8 mouse cellular contexts compared by ENCODE assay signal in the genomic region with DNA sequence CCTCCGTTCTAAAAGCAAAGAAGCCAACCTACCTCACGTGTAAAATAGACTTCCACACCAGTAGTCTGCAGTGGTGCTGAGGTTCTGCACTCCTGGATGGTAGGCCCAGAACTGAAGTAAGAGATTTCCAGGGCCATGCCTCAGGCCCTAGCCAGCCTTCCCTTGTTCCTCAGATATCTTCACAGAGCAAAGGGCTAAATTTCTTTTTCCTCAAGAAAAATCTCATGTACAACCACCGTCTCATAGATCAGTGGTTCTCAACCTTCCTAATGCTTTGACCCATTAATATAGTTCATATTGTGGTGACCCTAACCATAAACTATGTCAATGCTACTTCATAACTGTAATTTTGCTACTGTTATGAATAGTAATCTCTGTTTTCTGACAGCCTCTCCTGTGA.
A peak's percentile ranks its signal among the peaks of the same experiment; 100 is the strongest.
DNase-seq lines count a peak whose midpoint lies in the region; ATAC-seq and TF ChIP-seq lines count a peak whose summit lies in the region.

No protein-coding gene starts in this region.

- H3K9ac ChIP-seq in liver, embryonic 13.5 days = peak overlapping the region; percentile 99

- peak overlapping the region; percentile 96 for H3K4me2 ChIP-seq in liver, embryonic 13.5 days

- ATAC-seq in liver, embryonic 13.5 days (ENCODE audit: low read depth) = no peak
- ATAC-seq in activated CD4-positive, CD25-positive, alpha-beta regulatory T cell, adult 4 months = no peak

- DNase-seq in gastrocnemius, adult 2 months = no peak
- no peak for DNase-seq in gastrocnemius, adult 8-10 months (ENCODE audit: low spot score in 2 of 2)
- DNase-seq in testis, postnatal 14 days (ENCODE audit: low spot score) = no peak
- DNase-seq in liver, embryonic 13.5 days = no peak
- no peak for DNase-seq in retina, embryonic 14.5 days (ENCODE audit: low spot score)
- no peak for DNase-seq in right cerebral cortex, adult 2 months (ENCODE audit: low spot score in 2 of 2)

- peak overlapping the region; percentile 97 for H3K4me3 ChIP-seq in gastrocnemius, adult 2 months
- H3K4me3 ChIP-seq in testis, adult 2 months (ENCODE audit: control insufficient read depth, low read depth, low read length) = peak overlapping the region; percentile 82
- H3K4me3 ChIP-seq in liver, embryonic 13.5 days (replicated peaks) = peak overlapping the region; percentile 99

- intact Hi-C loops in gastrocnemius, adult 2 months (cut with DNase I) = no loop called here

- TF ChIP-seq POLR2A in testis, adult 2 months (IDR thresholded peaks at IDR 0.05; ENCODE audit: control insufficient read depth, low read depth, low read length) = no peak

- no peak for TF ChIP-seq CTCF in gastrocnemius, adult 2 months (IDR thresholded peaks at IDR 0.05)
- no peak for TF ChIP-seq CTCF in testis, adult 2 months (IDR thresholded peaks at IDR 0.05; ENCODE audit: control insufficient read depth, insufficient read depth, insufficient replicate concordance, low read depth, low read length)

- no peaks in the 10 kb centered on the region for H3K9me3 ChIP-seq in liver, embryonic 13.5 days (replicated peaks)

- WGBS in liver, embryonic 13.5 days (ENCODE audit: insufficient replicate concordance) = 25% methylated on average over 3 of the region's 3 CpGs

- H3K27ac ChIP-seq in gastrocnemius, adult 2 months = peak overlapping the region; percentile 86; the same call in 1 of the 2 replicates
- peak overlapping the region; percentile 72; the same call in 1 of the 2 replicates for H3K27ac ChIP-seq in testis, adult 2 months (ENCODE audit: control insufficient read depth, insufficient read depth, low read depth, low read length)
- H3K27ac ChIP-seq in liver, embryonic 13.5 days = no peak overlapping the region

- no peaks in the 10 kb centered on the region for H3K27me3 ChIP-seq in testis, adult 2 months (ENCODE audit: control insufficient read depth, insufficient read depth, low read length)
- no peaks in the 10 kb centered on the region for H3K27me3 ChIP-seq in liver, embryonic 13.5 days

- peaks cover 11% of the 10 kb centered on the region for H3K4me1 ChIP-seq in testis, adult 2 months (ENCODE audit: control insufficient read depth, insufficient read depth, low read length)
- peaks cover 34% of the 10 kb centered on the region for H3K4me1 ChIP-seq in liver, embryonic 13.5 days (replicated peaks)

- no peaks in the 10 kb centered on the region for H3K36me3 ChIP-seq in testis, adult 2 months (ENCODE audit: control insufficient read depth, insufficient read depth, low read length)
- H3K36me3 ChIP-seq in liver, embryonic 13.5 days = no peaks in the 10 kb centered on the region
